Mouse (Mus musculus): ENCODE data around the gene Vwce. TPM values are rescaled to one million over a fixed set of nuclear protein-coding genes. Genes with fewer than 3 reads are reported as not detected.

Gene Vwce
- total RNA-seq, 2 experiments from 2014 or later: 0.05 to 0.81 TPM

DNA sequence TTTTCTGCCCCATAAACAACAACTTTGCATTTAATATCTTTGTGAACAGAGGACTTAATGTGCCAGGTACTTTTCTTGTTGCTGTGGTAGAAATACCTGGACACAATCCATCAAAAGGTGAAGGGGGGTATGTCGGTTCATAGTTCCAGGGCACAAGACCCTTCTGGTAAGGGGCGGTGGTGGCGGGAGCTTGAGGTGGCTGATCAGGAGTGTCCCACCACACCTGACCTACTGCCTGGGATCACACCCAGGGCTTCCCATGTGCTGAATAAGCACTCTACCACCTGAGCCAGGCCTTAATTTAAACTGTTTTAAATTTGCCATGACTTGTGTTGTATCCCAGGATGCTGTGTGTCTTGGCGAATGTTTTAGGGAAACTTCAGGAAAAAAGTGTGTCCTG lies 57.1 kb downstream of the Vwce start:
- no peak for DNase-seq

DNA sequence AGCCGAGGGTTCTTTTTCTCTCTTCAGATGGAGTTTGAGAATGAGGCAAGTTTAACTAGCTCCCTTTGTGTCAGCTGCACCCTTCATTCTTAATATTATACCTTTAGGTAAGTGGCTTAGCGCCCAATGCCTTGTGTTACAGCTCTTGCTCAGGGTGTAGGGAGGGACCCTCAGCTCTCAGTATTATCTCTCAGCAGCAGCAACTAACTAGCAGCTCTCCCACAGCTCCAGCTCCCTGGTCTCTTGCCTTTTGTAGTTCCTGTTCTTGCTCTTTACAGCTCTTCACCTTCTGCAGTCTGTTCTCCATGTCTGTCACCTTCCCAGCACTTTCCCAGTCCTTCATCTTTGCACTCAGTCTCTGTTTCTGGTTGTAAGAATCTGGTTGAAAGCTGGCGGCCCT lies 57.6 kb downstream of the Vwce start:
- DNase-seq: no peak

DNA sequence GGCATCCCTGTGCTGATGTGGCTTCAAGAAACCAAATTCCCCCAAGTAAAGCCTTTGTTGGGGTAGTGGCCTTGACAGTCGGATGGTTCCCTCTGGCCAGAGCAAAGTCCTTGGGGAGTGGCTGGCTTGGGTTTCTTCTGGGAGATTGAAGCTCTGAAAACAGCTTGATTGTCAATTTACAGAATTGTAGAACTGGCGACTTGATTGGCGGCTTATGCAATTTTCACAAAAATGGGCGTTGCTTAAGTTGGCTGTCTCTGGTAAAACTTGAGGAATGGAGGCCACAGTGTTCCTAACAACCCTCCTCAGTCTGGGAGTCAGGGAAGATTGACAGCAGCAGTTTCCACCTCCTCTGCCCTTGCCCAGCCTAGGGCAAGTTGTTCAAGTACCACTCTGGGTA lies 58.3 kb downstream of the Vwce start:
- DNase-seq: no peak

DNA sequence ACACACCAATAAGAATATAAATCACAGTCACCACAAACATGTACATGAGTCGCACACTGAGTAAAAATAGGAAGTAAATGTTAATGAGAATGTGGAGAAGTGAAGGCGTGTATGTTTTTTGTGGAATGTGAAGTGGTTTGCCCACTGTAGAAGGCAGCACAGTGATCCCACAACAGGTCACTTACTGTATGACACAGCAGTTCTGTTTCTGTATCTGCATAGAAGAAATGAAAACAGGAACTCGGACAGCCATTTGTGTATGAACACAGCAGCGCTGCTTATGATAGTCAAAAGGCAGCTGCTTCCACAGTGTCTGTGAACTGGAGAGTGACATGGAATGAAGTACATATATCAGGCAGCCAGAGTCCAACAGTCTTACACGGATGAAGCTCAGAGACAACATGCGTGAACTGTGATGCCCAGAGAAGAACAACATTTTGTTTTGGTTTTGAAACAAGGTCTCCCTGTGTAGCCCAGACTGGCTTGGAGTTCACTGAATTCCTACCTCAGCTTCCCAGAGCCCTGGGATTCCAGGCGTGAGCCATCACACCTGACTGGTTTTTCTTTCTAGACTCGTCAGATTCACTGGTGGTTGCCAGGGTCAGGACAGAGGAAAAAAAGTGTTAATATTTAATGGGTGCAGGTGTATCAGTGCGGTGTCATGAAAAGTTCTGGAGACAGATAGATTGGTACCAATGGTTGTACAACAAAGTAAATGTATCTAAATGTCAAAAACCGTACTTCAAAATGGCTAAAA lies 60.1 kb downstream of the Vwce start:
- DNase-seq: no peak

DNA sequence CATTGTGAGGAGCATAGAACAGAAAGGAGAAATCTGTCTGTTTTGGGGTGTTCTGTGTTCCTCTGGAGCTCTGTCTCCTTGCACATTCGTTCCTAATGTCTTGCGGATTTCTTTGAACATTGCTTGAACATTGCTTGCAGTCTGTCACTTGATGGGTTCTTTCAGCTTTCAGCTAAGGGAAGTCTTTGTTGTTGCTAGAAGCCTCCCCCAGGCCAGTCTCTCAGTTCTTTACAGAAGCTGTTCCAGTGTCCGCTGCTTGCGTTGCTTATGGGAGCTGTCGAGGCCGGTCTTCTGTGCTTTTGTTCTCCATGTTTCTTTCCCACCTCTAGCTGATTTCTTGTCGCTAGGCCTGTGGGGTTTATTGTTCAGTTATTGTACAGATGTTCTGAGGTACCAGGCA lies 61.8 kb downstream of the Vwce start:
- DNase-seq: no peak

DNA sequence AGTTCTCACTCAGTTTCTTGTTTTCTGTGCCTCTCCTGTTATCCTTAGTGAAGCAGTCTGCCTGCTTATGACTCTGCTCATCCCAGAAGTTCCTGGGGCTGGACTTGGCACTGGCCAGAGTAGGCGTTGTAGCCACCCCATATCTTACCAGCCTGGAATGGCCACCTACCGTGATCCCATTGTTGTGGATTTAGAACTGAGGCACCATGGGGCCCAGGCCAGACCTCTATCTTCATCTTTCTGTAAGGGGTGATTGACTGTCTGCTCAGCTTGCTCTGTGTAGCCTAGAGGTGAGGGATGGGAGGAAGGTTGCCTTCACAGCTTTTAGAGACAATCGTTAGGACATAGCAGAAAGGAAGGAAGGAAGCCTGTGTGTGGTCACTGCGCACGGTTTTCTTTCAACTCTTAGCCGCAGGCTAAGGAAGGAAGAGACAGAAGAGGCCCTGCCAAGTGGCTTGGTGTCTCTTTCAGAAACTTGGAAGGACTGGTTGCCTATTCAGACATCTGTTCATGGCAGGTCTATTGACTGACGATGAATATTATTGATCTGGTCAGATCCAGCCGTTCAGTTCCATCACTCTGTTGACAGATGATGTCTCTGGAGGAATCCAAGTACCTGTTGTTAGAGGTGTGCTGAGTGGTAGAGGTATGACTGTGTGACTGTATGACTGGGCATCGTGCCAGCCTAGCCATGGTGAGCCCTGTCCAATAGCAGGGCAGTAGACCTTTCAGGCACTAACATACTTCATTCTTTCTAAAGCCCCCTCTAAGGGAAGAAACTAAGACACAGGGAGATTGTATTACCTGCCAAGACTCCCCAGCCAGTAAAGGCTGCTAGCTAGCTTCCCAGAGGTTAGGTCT lies 64.3 kb downstream of the Vwce start:
- no peak for DNase-seq

DNA sequence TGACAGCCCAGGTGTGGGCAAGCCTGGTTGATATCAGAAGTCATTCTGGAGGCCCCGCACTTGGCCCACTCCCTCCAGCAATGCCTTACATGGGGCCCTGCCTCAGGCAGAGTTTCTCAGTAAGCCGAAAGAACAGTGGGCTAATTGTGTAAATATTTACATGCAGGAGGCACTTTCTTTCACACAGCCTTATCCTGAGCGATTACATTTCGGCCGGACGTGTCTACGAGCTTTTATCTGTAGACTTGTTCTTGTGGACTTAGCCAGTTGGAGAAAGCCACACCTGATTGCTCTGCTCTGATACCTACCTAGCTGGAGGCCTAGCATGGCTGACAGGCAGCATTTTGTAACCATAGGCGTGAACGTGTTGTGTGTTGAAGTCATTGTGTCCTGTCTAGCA lies 65.8 kb downstream of the Vwce start:
- no peak for DNase-seq

DNA sequence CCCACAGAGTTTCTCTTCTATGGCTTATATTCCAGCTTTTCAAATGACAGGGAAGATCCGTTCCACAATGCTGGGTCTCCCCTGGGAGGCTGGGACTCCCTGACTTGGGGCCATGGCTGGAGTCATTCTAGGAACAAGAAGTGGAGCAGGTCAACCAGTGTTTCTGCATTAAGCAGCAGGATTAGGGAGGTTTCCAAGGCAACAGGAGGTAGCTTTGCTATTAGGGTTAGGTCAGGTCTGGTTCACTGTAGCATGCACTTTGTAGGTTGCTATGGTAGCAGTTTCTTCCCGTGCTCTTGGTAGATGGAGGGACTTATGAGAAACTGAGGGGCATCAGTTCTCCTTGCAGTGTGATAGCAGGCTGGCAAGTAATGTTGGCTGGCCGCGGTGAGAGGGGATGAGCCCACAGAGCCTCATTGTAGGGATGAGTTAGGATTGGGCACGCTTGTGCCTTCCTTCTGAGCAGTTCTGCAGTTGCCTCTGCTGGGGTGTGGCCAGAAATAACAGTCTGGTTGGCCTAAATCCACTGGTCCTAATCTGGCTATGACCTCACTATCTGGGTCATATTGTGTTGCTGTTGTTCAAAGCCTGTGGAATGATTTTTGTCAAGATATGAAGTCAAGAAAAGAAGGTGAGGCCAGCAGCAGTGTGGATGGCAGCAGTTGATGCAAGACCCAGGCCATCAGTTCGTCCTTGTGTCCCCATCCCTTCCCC lies 67.2 kb downstream of the Vwce start:
- DNase-seq: peak; percentile 44

DNA sequence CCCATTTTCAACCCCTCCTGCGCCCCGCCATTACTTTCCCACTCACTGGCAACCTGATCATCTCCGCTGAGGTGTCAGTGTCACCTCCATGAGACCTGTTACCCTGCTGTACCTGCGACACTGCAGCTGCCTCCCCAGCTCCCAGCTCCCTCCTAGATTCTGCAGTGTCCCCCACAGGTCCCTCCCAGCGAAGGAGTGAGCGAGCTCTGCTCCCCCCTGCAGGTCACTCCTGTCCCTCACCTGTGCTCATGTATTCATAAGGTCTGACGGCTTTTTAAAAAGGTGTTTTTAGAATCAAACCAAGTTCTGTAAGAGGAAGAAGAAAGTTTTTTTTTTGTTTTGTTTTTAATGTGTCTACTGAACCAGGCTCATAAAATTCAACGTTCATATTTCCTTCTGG lies 68.1 kb downstream of the Vwce start:
- DNase-seq: no peak

DNA sequence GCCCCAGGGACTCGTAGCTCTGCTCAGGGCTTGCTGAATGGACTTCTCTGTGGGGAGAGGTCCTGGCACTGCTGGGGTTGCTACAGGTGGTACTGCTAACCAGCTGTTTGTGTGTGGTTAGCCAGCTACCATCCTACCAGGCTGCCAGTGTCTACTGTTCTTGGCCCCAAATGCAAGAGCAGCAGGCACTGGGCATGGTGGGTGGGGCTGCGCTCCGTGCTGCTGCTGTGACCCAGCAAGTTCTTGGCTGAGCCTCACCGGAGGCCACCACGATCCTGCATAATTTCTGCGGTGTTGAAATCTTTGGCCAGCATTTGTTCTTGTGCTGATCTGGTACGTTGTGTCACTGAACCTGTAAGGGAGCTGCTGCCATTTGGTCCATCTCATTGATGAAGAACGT lies 69.5 kb downstream of the Vwce start:
- DNase-seq: no peak

DNA sequence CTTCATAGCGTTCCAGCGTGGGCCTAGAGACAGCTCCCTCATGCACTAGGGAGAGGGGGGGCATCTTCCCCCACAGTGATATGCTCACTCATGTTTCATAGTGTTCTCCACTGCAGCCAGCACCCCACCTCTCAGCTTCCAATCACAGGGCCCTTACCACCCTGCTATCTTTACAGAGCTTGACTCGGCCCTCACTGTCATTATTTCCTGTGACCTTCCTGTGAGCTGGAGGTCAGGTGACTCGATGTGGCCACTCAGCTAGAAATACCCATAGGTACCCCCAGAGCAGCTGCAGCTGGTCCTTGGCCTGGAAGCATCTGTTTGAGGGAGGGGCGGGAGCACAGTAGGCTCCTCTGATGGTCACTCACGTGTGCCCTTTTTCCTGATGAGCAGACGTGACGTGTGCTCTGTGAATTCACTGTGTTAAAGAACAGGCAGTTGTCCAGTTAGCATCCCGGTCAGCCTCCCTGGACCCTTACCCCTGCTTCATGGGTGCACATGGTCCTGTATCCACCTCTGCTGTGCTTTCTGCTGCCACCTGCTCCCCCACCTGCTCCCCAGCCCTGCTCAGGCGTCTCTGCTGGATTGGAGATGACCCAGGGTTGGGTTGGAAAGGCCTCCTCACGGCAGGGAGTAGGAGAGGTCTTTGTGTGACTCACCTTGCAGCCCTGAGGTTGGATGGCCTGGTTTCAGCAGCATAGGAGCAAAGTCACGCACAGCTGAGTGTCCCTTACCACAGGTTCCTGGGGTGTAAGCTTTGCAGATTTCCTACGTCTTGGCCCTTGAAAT lies 73.3 kb downstream of the Vwce start:
- DNase-seq: no peak

DNA sequence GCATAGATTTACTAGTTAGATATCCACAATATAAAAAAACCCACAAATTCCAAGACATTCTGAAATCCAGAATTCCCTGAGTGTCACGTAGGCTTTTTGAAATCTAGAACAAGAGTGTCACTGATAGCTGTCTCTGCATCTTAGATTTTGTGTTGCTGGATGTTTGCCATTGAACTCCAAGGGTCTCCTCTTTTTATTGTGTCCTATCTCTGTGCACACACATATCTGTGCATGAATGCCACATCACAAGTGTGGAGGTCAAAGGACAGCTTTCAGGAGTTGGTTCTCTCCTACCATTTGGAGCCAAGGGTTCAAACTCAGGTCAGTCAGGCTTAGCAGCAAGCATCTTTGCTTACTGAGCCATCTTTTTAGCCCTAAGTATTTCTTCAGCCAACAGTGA lies 73.9 kb downstream of the Vwce start:
- no peak for DNase-seq

DNA sequence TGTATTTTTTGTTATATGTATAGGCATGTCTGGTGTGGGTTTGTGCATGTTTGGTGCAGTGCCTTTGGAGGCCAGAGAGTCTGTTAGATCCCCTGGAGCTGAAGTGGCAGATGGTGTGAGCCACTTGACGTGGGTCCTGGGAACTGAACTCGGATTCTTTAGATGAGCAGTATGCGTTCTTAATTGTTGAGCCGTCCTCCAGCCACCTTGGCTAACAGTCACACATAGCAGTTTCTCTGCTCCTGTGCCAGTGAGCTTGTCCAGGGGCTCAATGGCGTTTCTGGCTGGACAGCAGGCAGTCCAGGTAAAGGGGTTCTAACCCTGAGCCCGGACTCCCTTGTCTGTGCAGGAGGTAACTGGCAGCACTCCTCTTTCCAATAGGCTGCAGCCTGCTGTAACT lies 74.9 kb downstream of the Vwce start:
- DNase-seq: no peak

DNA sequence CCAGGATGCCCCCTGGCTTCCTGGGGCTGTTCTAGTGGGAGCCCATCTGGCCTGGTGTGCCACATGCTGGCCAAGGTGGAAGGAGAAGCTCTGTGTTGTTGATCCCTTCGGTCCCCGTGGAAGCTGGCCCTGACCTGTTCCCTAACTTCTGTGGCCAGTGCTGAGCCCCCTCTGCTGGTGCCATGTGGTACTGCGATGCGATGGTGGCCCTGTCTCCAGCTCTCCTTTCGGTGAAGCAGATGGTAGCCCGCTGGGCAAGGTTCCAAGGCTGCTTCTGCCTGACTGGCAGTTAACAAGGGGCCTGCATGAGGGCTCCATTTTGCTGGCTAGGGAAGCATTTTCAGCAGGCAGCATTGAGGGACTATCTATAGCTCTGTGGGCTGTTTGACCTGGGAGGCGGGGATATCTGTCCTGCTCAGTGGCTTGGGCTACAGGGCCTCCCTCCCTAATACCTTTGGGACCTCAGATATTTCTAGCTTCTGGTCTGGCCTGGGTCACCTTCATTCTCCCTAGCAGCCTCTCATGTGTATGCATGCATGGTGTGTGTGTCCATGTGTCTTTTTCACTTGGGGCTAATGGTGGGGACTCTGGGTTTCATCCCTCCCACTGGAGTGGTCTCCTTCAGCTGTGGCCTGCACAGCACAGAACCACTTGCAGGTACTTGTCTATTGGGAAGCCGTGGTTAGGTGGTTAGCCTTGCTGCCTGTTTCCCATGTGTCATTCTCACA lies 75.5 kb downstream of the Vwce start:
- peak; percentile 99 for DNase-seq

DNA sequence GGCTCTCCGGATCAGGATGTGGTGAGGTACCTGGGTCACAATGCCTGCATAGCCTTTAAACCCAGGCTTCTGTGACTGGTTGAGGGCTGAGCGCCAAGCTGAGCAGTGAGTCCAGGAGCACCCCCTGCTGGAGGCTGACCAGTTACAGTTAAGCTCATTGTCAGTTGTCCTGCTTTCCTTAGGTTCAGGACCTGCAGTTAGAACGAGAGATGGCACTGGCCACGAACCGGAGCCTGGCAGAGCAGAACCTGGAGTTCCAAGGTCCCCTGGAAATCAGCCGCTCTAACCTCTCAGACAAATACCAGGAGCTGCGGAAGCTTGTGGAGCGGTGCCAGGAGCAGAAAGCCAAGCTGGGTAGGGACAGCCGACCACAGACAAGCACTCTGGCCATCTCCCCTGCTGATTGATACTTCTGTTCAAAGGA lies 76.1 kb downstream of the Vwce start:
- DNase-seq: peak; percentile 65

DNA sequence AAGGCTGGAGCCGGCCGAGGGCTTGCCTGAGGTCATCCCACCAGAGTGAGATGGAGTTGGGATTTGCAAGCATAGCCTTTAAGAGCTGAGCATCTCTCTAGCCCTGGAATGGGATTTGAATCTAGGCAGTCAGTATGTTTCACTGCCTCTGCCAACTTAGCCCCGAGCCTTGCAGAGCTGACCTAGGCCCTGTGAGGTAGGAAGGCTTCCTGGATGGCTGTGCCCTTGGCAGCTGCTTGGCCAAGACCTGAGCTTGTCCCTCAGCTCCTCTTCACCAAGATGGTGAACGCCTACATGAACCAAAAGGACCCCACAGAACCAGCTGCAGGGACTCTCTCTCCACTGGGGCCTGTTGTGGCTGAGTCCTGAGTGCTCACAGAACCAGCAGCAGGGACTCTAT lies 76.7 kb downstream of the Vwce start:
- no peak for DNase-seq

DNA sequence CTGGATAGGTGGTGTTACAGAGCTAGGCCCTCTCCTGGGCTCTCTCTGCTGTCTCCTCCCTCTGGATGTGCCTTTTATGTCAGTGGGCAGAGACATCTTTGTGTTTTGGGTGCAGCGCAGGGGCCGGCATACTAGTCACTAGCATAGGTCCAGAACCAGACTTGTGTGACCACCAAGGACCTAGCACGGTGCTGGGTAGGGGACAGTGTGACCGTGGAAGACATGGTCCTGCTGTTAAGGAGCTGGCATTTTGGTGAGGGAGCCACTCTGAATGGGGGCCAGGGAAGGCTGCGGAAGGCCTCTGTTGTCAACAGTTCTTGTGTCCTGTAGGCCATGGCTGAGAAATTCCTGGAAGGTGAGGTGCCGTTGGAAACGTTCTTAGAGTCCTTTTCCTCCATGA lies 78.2 kb downstream of the Vwce start:
- no peak for DNase-seq

DNA sequence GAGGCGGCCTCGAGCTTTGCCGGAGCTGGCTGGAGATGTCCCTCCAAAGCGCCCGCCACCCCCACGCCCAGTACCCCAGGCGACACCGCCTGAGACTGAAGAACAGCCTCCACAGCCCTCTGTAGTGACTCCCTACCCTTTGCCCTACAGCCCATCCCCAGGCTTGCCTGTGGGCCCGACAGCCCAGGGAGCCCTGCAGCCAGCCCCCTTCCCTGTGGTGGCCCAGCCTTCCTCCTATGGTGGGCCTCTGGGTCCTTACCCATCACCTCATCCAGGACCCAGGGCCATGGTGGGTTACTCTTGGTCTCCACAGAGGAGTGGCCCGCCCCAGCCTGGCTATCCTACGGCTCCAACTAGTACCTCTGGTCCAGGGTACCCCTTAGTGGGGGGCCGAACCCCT lies 78.6 kb downstream of the Vwce start:
- no peak for DNase-seq

DNA sequence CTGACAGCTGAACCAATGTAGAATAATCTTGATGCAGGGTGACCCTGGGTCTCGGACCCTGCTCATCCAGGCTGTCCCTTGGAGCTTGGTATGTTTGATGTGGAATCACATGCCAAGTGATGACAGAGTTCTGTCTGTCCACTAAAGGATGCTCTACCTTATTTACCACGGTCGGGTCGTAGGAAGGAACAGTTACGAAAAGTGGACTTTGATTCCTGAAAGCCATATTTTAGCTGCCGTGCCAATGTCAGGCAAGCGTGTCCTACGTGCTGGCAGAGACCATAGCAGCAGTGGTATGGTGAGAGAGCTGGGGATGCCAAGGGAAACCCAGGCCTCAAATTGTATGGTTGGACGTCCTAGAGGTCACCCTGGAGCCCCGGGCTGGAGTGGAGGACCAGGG lies 79.5 kb downstream of the Vwce start:
- no peak for DNase-seq

DNA sequence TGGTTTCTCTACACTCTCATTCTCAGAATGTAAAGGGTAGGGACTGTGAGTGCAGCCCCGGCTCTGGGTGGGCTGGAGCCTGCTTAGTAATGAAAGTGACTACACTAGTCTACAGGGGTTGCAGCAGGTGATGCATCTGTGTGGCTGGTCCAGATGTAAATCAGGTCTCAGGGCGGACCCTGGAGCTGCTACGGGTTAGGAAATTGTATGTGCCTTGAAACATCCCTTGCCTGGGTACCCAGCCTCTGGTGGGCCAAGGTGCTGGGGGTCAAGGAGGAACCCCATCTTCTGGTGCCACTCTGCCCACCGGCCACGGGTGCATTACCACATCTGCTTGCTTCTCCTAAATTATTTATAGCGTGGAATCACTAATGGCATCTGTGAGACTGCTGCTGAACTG lies 80.2 kb downstream of the Vwce start:
- DNase-seq: no peak

DNA sequence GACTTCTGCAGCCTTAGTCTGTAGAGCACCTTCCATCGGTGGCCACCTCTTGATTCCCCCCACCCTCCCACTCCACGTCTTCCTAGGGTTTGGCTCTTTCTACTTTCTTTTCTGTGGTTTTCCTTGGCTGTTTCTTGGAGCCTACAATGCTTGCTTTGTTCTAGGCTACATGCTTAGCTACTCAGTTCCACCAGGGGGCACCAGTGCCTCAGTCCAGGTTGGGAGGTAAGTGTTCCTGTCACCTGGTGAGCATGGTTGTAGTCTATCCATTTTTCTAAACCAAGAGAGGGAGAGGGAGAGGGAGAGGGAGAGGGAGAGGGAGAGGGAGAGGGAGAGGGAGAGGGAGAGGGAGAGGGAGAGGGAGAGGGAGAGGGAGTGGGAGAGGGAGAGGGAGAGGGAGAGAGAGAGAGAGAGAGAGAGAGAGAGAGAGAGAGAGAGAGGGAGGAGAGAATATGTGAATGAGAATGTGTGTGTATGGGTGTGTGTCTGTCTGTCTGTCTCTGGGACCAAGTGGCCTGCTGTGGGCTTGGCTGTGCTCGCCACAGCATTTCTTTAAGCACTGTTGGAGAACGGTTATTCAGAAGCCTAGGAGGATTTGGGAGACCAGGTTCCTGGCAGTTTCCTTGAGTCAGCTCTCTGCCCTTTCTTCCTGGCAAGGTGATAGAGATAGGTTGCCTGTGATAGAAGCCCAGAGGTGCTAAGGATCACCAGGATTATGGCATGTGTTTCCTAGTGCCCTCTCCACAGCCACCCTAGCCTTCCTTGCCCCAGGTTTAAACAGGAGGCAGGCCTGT lies 80.9 kb downstream of the Vwce start:
- peak; percentile 77 for DNase-seq

Data from gastrocnemius, postnatal 10 days (tissue).